Mouse (Mus musculus) kidney, adult 2 months (tissue): ENCODE measurements at regions not wholly inside any gene's neighbourhood (a gene's known extent, or its start where the extent isn't known, plus 50 kb on each side); places are given as distances from the start of the nearest gene placed in this dataset.
A peak's percentile ranks its signal among the peaks of the same experiment; 100 is the strongest.

ENCODE experiments used
- DNase-seq: peaks from one replicate; pipeline ENCODE4 v3.0.0; 2021
- H3K27ac ChIP-seq: fragments of 200-500 bp; 2 replicates; pipeline ENCODE4 v1.5.1; 2012; ENCODE audit warnings: low read depth, low read length, control low read depth, inconsistent platforms; ENCODE audit not compliant: insufficient read depth
- H3K27me3 ChIP-seq: fragments of 200-500 bp; replicated peaks from 2 replicates; pipeline ENCODE4 v1.6.1; 2012; ENCODE audit warnings: mild to moderate bottlenecking, moderate library complexity, low read length, inconsistent platforms; ENCODE audit not compliant: control insufficient read depth, insufficient read depth
- H3K36me3 ChIP-seq: fragments of 200-500 bp; 2 replicates; pipeline ENCODE4 v1.6.1; 2012; ENCODE audit warnings: mild to moderate bottlenecking, moderate library complexity, low read length, inconsistent platforms; ENCODE audit not compliant: control insufficient read depth, insufficient read depth
- H3K4me1 ChIP-seq: fragments of 200-500 bp; 2 replicates; pipeline ENCODE4 v1.6.1; 2011; ENCODE audit warnings: low read length; ENCODE audit not compliant: control insufficient read depth, insufficient read depth
- H3K4me3 ChIP-seq: fragments of 200-500 bp; 2 replicates; pipeline ENCODE4 v1.5.1; 2011; ENCODE audit warnings: mild to moderate bottlenecking, low read depth, low read length, control low read depth; ENCODE audit not compliant: insufficient read depth
- CTCF ChIP-seq: fragments of 200-500 bp; conservative IDR thresholded peaks from 2 replicates; pipeline ENCODE4 v1.5.1; 2011; ENCODE audit warnings: low read depth, mild to moderate bottlenecking, control low read depth, low read length, moderate library complexity, mixed read lengths; ENCODE audit not compliant: insufficient read depth, insufficient read length
- POLR2A ChIP-seq: fragments of 200-500 bp; IDR thresholded peaks from one replicate; pipeline ENCODE4 v1.6.1; 2011; ENCODE audit warnings: low read depth, low read length, control low read depth
- WGBS: fragments of 180-500 bp; shearing (Covaris S2); methylation state at CpG from one replicate; pipeline ENCODE4 v1.1.7; 2018; 5-methylcytosine and 5-hydroxymethylcytosine counted together

DNA sequence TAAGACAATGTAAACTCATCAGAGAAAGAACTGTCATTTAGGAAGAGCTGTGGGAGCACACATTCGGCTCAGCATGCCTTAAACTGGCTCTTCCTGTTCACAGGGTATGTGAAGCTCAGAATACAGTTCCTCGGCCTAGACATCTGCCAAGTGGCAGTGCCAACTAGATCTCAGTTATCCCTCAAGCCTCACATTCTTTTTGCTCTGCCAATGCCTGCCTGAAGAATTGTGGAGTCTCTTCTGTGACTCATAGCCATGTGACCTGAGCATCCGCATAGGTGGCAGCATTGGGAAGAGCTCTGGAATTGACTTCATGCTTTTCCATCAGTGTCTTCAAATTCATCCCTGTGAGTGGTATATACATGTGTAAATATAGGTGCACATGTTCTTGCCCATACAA, 59.7 kb downstream of the Prlhr start:
- Histone ChIP-seq H3K27me3 (no peaks in the 10 kb centered on the region), H3K36me3 (no peaks in the 10 kb centered on the region), H3K27ac (no peak overlapping the region), H3K4me3 (no peak overlapping the region), H3K4me1 (no peaks in the 10 kb centered on the region)
- WGBS: 86% methylated on average over 3 of the region's 3 CpGs
- no peak for DNase-seq
- TF ChIP-seq CTCF (no peak), POLR2A (no peak)

DNA sequence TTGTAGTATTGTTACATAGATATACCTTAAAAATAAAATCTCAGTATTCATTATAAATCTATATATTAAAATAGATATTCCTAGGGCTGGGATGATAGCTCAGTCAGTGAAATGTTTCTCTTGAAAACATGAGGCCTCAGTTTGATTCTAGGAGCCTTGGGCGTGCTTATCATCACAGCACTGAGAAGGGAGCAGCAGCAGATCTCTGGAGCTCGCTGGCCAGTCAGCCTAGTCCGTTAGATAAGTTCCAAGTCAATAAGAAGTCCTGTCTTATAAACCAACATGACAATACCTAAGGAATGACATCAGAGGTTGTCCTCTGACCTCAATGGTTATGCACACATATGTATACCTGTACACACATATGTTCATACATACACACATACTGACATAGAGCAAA, 68.7 kb downstream of the Prlhr start:
- TF ChIP-seq POLR2A (no peak), CTCF (no peak)

DNA sequence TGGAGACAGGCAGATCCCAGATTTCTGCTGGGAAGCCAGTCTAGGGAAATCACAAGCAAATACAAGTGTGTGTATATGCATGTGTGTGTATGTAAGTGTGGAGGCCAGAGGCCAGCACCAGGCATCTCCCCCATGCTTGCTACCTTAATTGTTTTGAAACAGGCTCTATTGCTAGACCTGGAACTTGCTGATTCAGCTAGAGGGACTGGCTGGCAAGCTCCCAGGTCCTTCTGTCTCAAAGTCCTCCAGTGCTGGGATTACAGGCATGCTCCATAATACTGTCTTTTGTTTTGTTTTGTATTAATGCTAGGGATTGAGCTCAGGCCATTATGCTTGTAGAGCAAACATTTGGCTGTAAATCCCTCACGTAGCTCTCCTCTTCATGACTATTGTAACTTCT, 70.4 kb downstream of the Prlhr start:
- H3K36me3 ChIP-seq: no peaks in the 10 kb centered on the region
- 61% methylated on average over 1 of the region's 1 CpGs for WGBS

More for the DNA sequence above, 68.7 kb downstream of the Prlhr start:
- no peaks in the 10 kb centered on the region for H3K4me1 ChIP-seq
- no peaks in the 10 kb centered on the region for H3K27me3 ChIP-seq
- no peaks in the 10 kb centered on the region for H3K36me3 ChIP-seq
- no peak for DNase-seq
- no peak overlapping the region for H3K4me3 ChIP-seq
- 86% methylated on average over 3 of the region's 3 CpGs for WGBS
- no peak overlapping the region for H3K27ac ChIP-seq

DNA sequence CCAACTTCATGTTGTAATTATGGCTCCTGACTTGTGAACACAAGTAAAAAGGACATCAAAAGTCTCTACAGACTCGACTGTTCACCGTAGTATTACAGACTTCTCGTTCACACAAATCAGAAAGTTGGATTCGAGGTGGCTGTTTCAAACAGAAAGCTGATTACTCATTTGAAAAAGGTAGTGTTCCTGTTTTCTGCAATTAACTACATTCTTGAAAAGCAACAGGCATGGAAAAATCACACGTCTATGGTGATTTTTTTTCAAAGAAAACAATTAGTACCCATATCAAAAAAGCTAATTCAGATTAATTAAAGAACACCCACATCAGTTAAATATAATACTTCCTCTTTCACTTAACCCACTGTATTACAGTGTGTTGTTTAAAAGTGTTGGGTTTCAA, 71.5 kb downstream of the Prlhr start:
- no peaks in the 10 kb centered on the region for H3K4me1 ChIP-seq
- TF ChIP-seq POLR2A: no peak
- no peak for TF ChIP-seq CTCF
- H3K36me3 ChIP-seq: no peaks in the 10 kb centered on the region
- no peak overlapping the region for H3K4me3 ChIP-seq
- no peak for DNase-seq
- no peak overlapping the region for H3K27ac ChIP-seq
- WGBS: 56% methylated on average over 5 of the region's 5 CpGs
- no peaks in the 10 kb centered on the region for H3K27me3 ChIP-seq

More for the DNA sequence above, 70.4 kb downstream of the Prlhr start:
- Histone ChIP-seq H3K4me3 (no peak overlapping the region), H3K27me3 (no peaks in the 10 kb centered on the region), H3K27ac (no peak overlapping the region), H3K4me1 (no peaks in the 10 kb centered on the region)
- TF ChIP-seq POLR2A (no peak), CTCF (no peak)
- DNase-seq: peak; percentile 79

- no peaks in the 10 kb centered on the region for H3K36me3 ChIP-seq
- H3K27ac ChIP-seq: no peak overlapping the region
- no peaks in the 10 kb centered on the region for H3K4me1 ChIP-seq
- TF ChIP-seq POLR2A: no peak
- no peak for TF ChIP-seq CTCF
- H3K4me3 ChIP-seq: no peak overlapping the region
- no peaks in the 10 kb centered on the region for H3K27me3 ChIP-seq
- WGBS: 67% methylated on average over 3 of the region's 3 CpGs
- DNase-seq: no peak
Observed at GRCm38 (mm10) chr19:60386563-60387241, 81.4 kb downstream of the Prlhr start.

DNA sequence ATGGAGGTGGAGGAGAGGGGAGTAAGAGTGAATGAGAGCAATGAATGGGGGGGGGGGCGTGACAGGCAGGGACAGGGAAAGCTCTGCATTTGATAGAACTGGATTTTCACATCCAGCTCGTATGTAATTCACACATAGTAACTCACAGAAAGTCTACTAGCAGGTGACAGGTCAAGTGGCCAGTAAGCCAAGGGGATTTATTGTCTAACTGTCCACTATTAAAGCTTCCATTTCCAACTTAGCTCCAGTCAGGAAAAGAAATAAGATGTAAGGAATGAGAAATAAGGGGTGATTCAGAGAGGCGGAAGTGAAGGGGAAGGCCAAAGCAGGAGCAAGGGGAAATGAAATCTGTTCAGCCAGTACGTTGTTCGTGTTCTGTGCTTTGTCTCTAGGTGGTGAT, 83.4 kb downstream of the Prlhr start:
- Histone ChIP-seq H3K27me3 (no peaks in the 10 kb centered on the region), H3K4me1 (no peaks in the 10 kb centered on the region), H3K4me3 (no peak overlapping the region), H3K36me3 (no peaks in the 10 kb centered on the region), H3K27ac (no peak overlapping the region)
- TF ChIP-seq POLR2A (no peak), CTCF (no peak)
- DNase-seq: no peak
- 55% methylated on average over 5 of the region's 5 CpGs for WGBS

DNA sequence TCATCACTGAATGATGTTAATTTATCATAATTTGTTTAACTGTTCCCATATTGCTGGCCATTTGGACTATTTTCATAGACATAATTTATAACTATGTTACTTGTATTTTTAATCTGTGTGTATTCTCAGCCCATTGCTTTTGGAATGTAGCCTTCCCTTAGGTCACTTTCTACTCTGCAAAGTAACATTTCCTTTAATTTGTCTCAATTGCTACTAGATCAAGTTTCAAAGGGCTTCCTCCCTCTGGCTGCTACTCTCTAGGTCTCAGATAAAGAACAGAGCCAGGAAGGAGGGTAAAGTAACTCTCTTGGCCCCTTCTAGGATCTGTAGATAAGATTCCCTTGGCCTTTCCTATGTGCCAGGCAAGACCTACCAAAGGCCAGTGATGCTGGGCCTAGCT, 85.4 kb downstream of the Prlhr start:
- H3K4me3 ChIP-seq: no peak overlapping the region
- H3K4me1 ChIP-seq: no peaks in the 10 kb centered on the region
- H3K27ac ChIP-seq: no peak overlapping the region
- no peaks in the 10 kb centered on the region for H3K27me3 ChIP-seq
- no peaks in the 10 kb centered on the region for H3K36me3 ChIP-seq
- TF ChIP-seq POLR2A: no peak
- TF ChIP-seq CTCF: no peak
- DNase-seq: no peak
